In genomic region chr6:83410046-83410706, GRCm38 (mm10) we compare ENCODE assay signal across 8 mouse cellular contexts. TPM values are rescaled to one million over a fixed set of nuclear protein-coding genes. Genes with fewer than 3 reads are reported as not detected.
DNase-seq lines count a peak whose midpoint lies in the region; ATAC-seq lines count a peak whose summit lies in the region.

No protein-coding gene starts in this region.

- peaks cover 35% of the 10 kb centered on the region for H3K4me1 ChIP-seq in intestine, embryonic 16.5 days (ENCODE audit: control insufficient read depth, insufficient read depth, low read length)
- H3K4me1 ChIP-seq in intestine, embryonic 15.5 days (replicated peaks) = peaks cover 31% of the 10 kb centered on the region
- peaks cover 22% of the 10 kb centered on the region for H3K4me1 ChIP-seq in midbrain, embryonic 11.5 days (ENCODE audit: control insufficient read depth, insufficient read depth, low read length)

- H3K9me3 ChIP-seq in intestine, embryonic 16.5 days (ENCODE audit: control insufficient read depth, low read length) = no peaks in the 10 kb centered on the region
- no peaks in the 10 kb centered on the region for H3K9me3 ChIP-seq in intestine, embryonic 15.5 days
- H3K9me3 ChIP-seq in midbrain, embryonic 11.5 days (ENCODE audit: control insufficient read depth, low read length) = no peaks in the 10 kb centered on the region

- 53% methylated on average over 9 of the region's 9 CpGs for WGBS in intestine, embryonic 16.5 days
- WGBS in intestine, embryonic 15.5 days = 57% methylated on average over 9 of the region's 9 CpGs
- 70% methylated on average over 9 of the region's 9 CpGs for WGBS in midbrain, embryonic 11.5 days

- H3K27ac ChIP-seq in intestine, embryonic 16.5 days (ENCODE audit: low read length) = peak overlapping the region; percentile 13; the same call in 1 of the 2 replicates
- no peak overlapping the region for H3K27ac ChIP-seq in intestine, embryonic 15.5 days
- no peak overlapping the region for H3K27ac ChIP-seq in midbrain, embryonic 11.5 days (ENCODE audit: low read depth, low read length)

- H3K4me3 ChIP-seq in intestine, embryonic 16.5 days (ENCODE audit: low read length) = no peak overlapping the region
- no peak overlapping the region for H3K4me3 ChIP-seq in intestine, embryonic 15.5 days (replicated peaks)
- no peak overlapping the region for H3K4me3 ChIP-seq in midbrain, embryonic 11.5 days (ENCODE audit: low read depth, low read length)

- no peaks in the 10 kb centered on the region for H3K27me3 ChIP-seq in intestine, embryonic 16.5 days (replicated peaks; ENCODE audit: control insufficient read depth, insufficient read depth, low read length)
- H3K27me3 ChIP-seq in intestine, embryonic 15.5 days (replicated peaks) = no peaks in the 10 kb centered on the region
- H3K27me3 ChIP-seq in midbrain, embryonic 11.5 days (ENCODE audit: control insufficient read depth, insufficient read depth, low read length) = no peaks in the 10 kb centered on the region

- no peak for DNase-seq in midbrain, embryonic 11.5 days (ENCODE audit: low spot score, missing footprints)
- no peak for DNase-seq in adipocyte (ENCODE audit: low spot score)
- DNase-seq in left cerebral cortex, adult 8-10 months (ENCODE audit: low spot score in 2 of 2) = no peak

- H3K4me2 ChIP-seq in intestine, embryonic 16.5 days (ENCODE audit: low read depth, low read length) = no peak overlapping the region
- H3K4me2 ChIP-seq in intestine, embryonic 15.5 days (replicated peaks) = no peak overlapping the region
- no peak overlapping the region for H3K4me2 ChIP-seq in midbrain, embryonic 11.5 days

- no peak for ATAC-seq in intestine, embryonic 16.5 days
- no peak for ATAC-seq in intestine, embryonic 15.5 days
- ATAC-seq in activated CD4-positive, CD25-positive, alpha-beta regulatory T cell, adult 4 months = peak; percentile 38
- peak; percentile 56 to 57 for ATAC-seq in hematopoietic stem cell, adult 5-6 weeks (replicated peaks in 1 of 2; ENCODE audit: insufficient read depth in 1 of 2, low FRiP score in 2 of 2, low TSS enrichment in 1 of 2, low read depth in 1 of 2, poor library complexity in 2 of 2, severe bottlenecking in 2 of 2)
- ATAC-seq in midbrain, embryonic 11.5 days (ENCODE audit: low FRiP score) = peak; percentile 44; the same call in 1 of the 2 replicates
- ATAC-seq in megakaryocyte-erythroid progenitor cell, adult 5-6 weeks (replicated peaks; ENCODE audit: low FRiP score, low TSS enrichment, poor library complexity, severe bottlenecking) = no peak

- H3K36me3 ChIP-seq in intestine, embryonic 16.5 days (ENCODE audit: control insufficient read depth, insufficient read depth, low read length) = peaks cover under 1% of the 10 kb centered on the region; the same call in 1 of the 2 replicates
- no peaks in the 10 kb centered on the region for H3K36me3 ChIP-seq in intestine, embryonic 15.5 days
- no peaks in the 10 kb centered on the region for H3K36me3 ChIP-seq in midbrain, embryonic 11.5 days (ENCODE audit: control insufficient read depth, insufficient read depth, low read length)

- no peak overlapping the region for H3K9ac ChIP-seq in intestine, embryonic 16.5 days (ENCODE audit: low read depth, low read length)
- H3K9ac ChIP-seq in intestine, embryonic 15.5 days = no peak overlapping the region
- no peak overlapping the region for H3K9ac ChIP-seq in midbrain, embryonic 11.5 days (ENCODE audit: low read length)

RNA-seq across cellular contexts. Expression of gene Tet3, which starts 48.7 kb away (rescaled TPM):
- 40.1 and 43.5 TPM in 2 replicates for polyA plus RNA-seq in intestine, embryonic 16.5 days (2015; fragmentation: Nextera tagmentation; extraction: Ambion mirVana)
- 41.8 and 42.8 TPM in 2 replicates for polyA plus RNA-seq in intestine, embryonic 15.5 days (2015; fragmentation: Nextera tagmentation; extraction: Ambion mirVana)
- polyA plus RNA-seq in activated CD4-positive, CD25-positive, alpha-beta regulatory T cell, adult 4 months (2017; shearing (Covaris generic)) = 10 to 100 TPM; 17.2 to 23.9 TPM
- 13.4 and 20.4 TPM in 2 replicates for total RNA-seq in hematopoietic stem cell, adult 5-6 weeks (2017)
- 38.5 and 39.9 TPM in 2 replicates for polyA plus RNA-seq in midbrain, embryonic 11.5 days (2014; fragmentation: Nextera tagmentation; extraction: Ambion mirVana)
- 46.9 and 55.9 TPM in 2 replicates for total RNA-seq in megakaryocyte-erythroid progenitor cell, adult 5-6 weeks (2014; fragmentation: Nextera tagmentation)
- total RNA-seq in megakaryocyte-erythroid progenitor cell, adult 5-6 weeks (2017) = 12.6 and 13.5 TPM in 2 replicates
- 10 to 100 TPM; 54.7 to 62.8 (median 59.4) TPM for total RNA-seq in left cerebral cortex, adult 8-10 months (2022)

Comparison
In these comparisons a context has a peak if more than half of its experiments do, and no peak if none do; other contexts are left out.
1. ATAC-seq: peak in activated CD4-positive, CD25-positive, alpha-beta regulatory T cell, adult 4 months (single experiment), hematopoietic stem cell, adult 5-6 weeks (2 of 2) and midbrain, embryonic 11.5 days (single experiment); none in intestine, embryonic 16.5 days (single experiment), intestine, embryonic 15.5 days (single experiment) and megakaryocyte-erythroid progenitor cell, adult 5-6 weeks (single experiment).